Mouse (Mus musculus): ENCODE results near the gene Olfr738.

Olfr738 gene

DNA sequence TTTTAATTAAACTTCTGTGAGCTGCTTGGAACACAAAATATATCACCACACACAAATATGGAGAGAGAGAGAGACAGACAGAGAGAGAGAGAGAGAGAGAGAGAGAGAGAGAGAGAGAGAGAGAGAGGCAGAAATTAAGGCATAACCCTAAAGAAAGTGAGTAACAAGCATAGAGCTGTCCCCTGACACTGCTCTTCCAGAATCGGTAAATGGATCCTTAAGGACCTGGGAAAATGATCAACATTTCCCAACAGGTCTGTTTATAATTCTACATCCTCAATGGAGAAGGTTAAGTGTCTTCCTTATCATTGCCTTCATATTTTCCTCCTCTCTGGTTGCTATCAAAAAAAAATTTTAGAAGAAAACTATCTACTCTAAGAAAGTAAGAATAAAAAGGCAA, at the start of gene Olfr738:
Olfr738 (plus strand) TSS at position 301 of the 400 bp plus-strand sequence.
- no peak for DNase-seq (ENCODE audit: low read depth, low spot score)

DNA sequence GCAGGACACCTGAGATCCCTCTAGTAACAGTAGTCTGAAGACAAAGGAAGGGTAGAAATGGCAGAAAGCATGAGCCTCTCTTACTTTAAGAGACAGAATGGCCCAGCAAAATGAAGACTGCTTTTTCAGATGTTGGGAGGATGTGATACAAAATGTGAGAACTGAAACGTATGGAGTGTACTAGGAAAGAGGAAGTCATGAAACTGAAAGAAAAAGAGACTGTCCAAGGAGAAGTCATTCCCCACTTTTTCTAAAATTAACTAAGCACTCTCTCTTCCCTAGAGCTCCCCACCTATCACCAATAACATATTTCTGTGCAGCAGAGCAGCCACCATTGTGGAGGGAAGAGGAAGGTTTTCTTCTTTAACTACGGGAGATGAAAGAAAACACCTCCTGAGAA, 49.8 kb upstream of the Olfr738 start, which contains the start of gene Tlr11:
Tlr11 (plus strand) TSS at position 322 of the 400 bp plus-strand sequence.
- DNase-seq (ENCODE audit: low read depth, low spot score), result no peak

GRCm38 (mm10) chr14:50360480-50360879, 46.9 kb upstream of the Olfr738 start:
- DNase-seq (ENCODE audit: low read depth, low spot score), result no peak

DNA sequence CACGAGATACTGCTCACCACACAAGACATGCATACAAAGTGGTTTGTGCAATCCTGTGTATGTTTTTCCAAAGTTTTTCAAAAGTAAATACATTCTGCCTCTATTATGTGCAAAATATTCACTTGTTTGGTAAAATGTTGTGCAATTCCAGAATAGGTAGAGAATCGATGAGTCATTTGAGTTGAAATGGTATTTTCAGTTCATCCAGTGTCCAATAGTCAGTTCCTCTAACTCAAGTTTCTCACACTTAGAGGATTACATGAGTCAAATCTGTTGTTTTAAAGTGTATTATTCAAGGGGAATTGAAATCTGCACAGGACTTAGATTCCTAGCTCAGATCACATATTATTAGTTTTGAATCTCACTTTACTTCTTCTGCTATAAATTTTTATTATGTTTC, 43.8 kb upstream of the Olfr738 start:
- DNase-seq (ENCODE audit: low read depth, low spot score), result no peak

- DNase-seq (ENCODE audit: low read depth, low spot score), result no peak
Measured at GRCm38 (mm10) chr14:50380863-50381262, 26.5 kb upstream of the Olfr738 start, which contains the start of gene Olfr736. Gene Olfr736 (plus strand): TSS chr14:50381163.

GRCm38 (mm10) chr14:50418326-50418725, 11.0 kb downstream of the Olfr738 start, which contains the start of gene Olfr739:
Gene Olfr739 (plus strand): TSS chr14:50418626.
- DNase-seq (ENCODE audit: low read depth, low spot score), result no peak

- no peak for DNase-seq (ENCODE audit: low read depth, low spot score)
Measured at GRCm38 (mm10) chr14:50445245-50445644, 37.9 kb downstream of the Olfr738 start, which contains the start of gene Olfr740. Gene Olfr740 (plus strand): TSS chr14:50445545.
